Mouse (Mus musculus): Measurements from ENCODE around the gene Pigz.

GRCm38 (mm10) chr16:31963224-31963623 is 29.6 kb downstream of the Pigz start:
- no peak for TF ChIP-seq CTCF (IDR thresholded peaks at IDR 0.05; ENCODE audit: low read depth)
- no peak for TF ChIP-seq EP300 (IDR thresholded peaks at IDR 0.05; ENCODE audit: low read depth)

All from heart, postnatal 0 days (tissue).